Mouse (Mus musculus) embryonic fibroblast, embryonic 13.5 days (primary cell): ENCODE data around the gene 2200002J24Rik.

ENCODE experiments used
- CTCF ChIP-seq: IDR thresholded peaks from 2 replicates; pipeline ENCODE4 v1.5.1; 2011; ENCODE audit warnings: mild to moderate bottlenecking, control low read depth, low read length, moderate library complexity, borderline replicate concordance; ENCODE audit not compliant: insufficient read depth
- POLR2A ChIP-seq: IDR thresholded peaks from 2 replicates; pipeline ENCODE4 v1.6.1; 2011; ENCODE audit warnings: low read depth, mild to moderate bottlenecking, control low read depth, low read length, moderate library complexity

- TF ChIP-seq CTCF (no peak), POLR2A (peak; percentile 74)
Observed at GRCm38 (mm10) chr7:30664529-30665200, 34.1 kb upstream of the 2200002J24Rik start, which contains the start of gene Haus5.
